Mouse (Mus musculus): ENCODE measurements around the gene Capg.

The Capg gene

DNA sequence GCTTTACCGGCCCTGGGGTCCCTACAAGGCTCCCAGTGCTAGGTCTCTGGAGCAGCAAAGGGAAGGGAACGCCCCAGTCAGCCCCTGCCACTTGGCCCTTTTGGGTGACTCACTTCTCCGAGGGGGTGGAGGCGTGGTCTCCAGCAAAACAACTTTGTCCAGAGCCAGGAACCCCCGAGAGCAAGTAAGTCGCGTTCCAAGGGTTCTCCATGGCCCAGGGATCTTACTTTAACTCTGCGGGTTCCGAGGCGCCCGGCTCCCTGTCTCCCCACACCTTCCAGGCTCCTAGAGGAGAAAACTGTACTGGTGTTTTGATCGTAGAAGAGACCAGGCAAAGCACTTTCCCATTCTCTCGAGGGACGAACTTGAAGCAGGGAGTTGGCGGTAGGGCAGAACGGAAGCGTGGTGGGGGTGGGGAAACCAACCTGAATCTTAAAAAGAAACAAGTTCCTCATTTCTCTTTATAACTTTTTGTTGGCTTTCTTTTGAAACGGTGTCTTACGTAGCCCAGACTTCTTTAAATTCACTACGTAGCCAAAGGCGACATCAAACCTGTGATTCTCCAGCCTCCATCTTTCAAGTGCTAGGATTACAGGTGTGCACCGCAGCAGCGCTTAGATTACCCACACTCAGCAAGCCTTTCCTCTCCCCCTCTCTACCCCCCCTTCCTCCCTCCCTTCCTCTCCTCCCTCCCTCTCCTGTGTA, at the start of gene Capg:
Gene Capg, plus strand, starts transcription at position 109 of the 705 bp plus-strand sequence.
- peak; percentile 65 for DNase-seq (ENCODE audit: low read depth, low spot score)

DNA sequence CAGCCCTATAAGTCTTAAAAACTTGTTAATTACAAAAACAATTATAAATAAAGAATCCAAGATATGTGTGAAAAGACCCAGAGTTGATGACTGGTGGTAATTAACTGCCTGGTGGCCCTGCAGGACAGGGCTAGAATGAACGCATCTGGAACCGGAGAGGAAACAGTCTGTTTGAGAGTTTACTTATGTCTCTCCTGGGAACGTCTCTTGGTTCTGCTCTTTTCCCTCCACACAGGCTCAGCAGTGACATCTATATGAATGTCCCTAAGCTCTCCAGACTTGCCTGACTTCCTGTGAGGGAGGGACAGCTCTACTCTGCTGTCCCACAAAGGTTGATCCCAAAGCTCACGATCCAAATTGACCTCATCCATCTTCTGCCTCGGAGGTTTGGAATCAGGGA, 45.2 kb upstream of the Capg start:
- DNase-seq (ENCODE audit: low read depth, low spot score) = no peak

DNA sequence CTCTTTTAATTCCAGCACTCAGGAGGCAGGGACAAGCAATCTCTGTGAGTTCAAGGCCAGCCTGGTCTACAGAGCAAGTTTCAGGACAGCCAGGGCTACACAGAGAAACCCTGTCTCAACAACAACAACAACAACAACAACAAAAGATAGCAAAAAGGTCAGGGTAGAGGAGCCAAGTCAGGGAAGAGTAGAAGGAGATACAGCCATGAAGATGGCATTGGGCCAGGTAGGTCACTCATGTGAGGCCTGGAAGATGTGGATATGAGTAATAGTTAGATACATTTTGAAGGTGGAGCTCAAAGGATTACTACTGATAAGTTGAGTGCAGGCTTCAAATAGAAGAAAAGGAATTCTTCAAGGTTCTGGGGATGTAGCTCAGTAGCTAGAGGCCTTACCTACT, 40.9 kb upstream of the Capg start:
- DNase-seq (ENCODE audit: low read depth, low spot score) = no peak

DNA sequence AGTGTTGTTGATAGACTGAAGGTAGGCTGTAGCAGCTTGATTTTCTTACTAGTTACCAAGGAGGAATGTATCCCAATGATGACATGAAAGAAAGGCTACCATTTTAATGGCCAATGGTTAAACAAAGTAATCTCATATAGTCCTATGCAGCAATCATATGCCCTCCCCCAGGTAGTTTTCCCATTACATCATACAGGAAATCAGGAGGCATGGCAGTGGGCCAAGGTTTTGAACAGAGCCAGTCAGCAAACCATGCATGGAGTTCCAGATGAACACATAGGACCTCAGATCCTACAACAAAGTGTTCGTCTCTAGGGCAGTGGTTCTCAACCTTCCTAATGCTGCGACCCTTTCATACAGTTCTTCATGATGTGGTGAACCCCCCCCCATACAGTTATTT, 40.3 kb upstream of the Capg start:
- no peak for DNase-seq (ENCODE audit: low read depth, low spot score)

DNA sequence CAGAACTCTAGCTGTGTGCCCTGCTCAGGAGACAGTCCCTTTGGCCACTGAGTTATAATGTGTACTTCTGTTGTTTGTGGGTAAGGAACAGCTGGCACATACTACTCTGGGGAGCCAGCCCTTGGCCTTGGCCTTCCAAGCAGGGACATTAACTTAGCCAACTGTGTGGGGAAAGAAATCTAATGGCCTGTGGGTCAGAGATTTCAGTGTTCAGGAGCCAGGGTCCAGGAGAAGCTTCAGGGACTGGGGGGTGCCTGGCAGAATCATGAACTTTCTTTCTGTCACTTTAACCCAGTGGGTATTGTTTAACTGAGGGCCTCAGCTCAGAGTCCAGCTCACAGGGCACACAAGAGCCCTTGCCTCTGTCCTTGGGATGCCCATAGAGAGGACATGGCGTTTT, 38.1 kb upstream of the Capg start:
- no peak for DNase-seq (ENCODE audit: low read depth, low spot score)

DNA sequence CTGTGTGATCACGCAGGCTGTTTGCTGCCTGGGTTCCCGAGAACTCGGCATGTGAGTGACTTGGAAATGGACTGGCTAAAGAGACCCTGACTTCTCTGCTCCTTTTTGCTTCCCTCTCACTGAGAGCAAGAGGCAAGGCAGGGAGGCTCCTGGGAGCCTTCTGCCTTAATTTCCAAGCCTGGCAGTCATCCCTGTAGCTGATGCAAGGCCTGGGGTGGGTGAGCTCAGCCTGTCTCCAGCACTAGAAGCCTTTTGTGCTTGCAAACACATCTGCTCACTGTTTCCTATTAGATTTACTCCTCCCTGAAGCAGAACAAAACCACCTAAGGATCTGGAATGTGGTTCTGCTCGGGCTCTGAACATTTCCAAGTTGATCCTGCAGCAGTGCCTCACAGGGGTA, 35.6 kb upstream of the Capg start:
- no peak for DNase-seq (ENCODE audit: low read depth, low spot score)

DNA sequence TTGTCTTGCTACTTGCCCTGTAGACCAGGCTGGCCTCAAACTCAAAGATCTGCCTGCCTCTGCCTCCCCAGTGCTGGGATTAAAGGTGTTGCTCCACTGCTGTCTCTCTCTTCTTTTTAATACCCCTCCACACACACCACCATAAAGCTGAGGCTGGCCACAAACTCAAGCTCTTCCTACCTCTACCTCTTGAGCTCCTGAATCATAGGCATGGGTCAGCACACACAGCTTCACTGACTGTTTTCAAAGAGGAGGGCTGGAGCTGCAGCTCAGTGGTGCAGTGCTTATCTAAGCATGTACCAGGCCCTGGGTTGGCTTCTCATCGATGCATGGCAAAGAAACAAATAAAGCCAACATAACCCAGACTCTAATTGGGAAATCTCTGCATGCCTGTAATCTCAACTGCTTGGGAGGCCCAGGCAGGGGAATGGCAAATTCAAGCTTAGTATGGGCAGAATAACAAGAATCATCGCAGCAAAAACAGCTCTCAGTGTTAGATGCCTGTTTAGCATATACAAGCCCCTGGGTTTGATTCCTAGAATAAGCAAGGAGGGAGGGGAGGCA, 34.2 kb upstream of the Capg start:
- no peak for DNase-seq (ENCODE audit: low read depth, low spot score)

DNA sequence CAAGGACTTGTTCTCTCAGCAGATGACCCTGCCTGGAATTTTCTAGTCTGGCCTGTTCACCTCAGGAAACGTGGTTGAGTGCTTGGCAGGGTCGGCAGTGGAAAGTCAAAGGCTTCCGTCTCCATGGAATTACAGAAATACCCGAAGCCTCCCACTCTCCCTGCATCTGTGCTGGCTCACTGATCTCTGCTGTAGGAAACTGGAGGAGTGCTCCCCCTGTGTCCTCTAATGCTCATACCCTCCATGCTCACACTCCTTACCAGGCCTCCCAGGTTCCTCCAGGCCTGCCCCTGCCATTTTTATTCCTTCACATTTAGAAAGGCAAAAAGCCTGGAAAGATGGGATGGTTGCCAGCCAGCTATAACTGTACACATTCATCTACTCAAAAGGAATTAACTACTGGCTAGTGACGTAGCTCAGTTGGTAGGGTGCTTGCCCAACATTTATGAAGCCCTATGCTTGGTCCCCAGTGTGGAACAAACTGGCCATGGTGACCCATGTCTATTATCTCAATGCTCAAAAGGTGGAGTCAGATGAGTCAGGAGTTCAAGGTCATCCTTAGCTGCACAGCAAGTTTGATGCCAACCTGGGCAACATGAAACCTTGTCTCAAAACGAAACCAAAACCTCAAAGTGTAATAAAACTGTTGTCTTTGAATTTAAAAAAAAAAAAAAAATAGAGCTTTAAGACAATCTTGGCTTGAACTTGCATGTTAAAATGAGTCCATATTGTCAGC, 33.3 kb upstream of the Capg start:
- DNase-seq (ENCODE audit: low read depth, low spot score) = no peak

DNA sequence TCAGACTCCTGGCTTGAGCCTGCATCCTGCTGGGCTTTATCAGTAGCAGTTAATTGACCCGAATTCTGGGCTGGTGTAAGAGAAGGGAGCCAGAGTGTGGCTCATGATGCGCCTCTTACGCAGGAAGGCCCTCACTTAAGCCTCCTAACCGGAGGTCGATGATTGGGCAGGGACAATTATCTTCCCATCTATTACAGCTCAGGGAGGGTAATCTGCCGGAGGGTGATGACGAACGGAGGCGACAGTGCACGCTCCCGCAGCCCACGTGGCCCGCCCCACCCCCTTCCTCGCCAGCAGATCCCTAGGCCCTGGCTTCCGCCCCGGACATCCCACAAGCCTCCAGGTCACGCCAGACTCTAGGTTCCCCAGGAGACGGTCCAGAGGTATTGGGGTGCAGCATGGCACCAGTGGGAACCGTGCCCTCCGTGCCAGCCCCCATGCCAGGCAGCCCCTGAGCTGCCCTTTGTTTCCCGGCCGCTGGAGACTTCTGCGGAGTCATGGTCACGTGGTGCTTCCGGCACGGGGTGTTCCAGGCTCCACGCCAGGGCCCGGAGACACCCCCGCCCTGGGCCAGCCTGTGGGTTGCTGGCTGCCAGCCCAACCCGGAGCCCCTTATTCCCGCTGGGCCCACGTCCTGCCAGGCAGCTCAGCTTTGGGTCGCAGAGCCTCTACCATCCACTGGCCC, 31.7 kb upstream of the Capg start:
- DNase-seq (ENCODE audit: low read depth, low spot score) = peak; percentile 84

DNA sequence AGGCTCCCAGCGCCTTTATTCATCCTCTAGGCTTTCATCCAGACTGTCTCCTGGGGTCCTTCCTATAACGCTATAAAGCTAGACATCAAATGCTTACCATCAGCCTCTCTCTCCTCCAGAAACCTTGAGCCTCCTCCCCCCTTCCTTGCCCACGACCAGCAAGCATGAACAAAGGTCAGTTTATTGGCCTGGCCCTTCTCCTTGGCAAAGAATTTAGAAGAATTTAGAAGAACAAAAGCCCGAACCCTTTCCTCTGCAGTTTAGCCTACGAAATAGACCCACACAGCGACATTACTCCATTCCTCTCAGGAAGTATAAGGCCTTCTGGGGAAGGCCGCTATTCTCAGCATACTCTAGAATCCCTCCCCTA, 31.1 kb upstream of the Capg start:
- DNase-seq (ENCODE audit: low read depth, low spot score) = no peak

DNA sequence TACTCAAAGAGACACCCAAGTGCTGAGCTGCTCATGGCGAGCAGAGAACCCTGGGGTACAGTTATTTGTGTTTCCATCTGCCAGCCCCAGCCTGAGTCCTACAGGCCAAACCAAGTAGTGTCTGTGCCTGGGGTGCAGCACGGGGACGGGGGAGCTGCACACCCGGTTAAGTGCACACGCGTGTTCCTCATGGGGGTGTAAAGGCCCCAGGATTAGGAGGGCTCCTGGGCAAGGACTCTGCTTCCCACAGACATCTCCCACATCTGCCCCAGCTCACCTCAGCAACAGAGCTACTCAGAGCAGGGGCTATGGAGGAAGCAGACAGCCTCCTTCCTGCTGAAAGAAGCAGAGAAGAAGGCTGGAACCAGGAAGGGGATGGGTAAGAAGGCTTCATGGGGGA, 28.5 kb upstream of the Capg start:
- DNase-seq (ENCODE audit: low read depth, low spot score) = no peak

DNA sequence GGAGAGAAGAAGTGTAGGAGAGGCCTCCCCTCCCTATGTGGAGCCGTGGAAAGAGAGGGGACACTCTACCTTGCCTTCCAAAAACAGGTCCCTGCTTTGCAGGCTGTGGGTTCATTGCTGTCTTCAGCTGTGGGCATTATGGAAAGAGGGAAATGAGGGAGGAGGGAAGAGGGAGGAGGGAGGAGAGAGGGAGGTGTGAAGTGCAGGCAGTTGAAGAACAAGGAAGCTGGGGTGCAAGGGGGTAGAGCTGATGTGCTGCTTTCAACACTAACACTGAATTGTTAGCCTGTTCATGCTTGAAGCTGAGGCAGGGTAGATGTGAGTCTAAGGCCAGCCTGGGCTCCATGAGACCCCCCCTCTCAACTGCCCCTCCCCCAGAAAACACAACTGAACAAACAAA, 25.3 kb upstream of the Capg start:
- DNase-seq (ENCODE audit: low read depth, low spot score) = no peak

DNA sequence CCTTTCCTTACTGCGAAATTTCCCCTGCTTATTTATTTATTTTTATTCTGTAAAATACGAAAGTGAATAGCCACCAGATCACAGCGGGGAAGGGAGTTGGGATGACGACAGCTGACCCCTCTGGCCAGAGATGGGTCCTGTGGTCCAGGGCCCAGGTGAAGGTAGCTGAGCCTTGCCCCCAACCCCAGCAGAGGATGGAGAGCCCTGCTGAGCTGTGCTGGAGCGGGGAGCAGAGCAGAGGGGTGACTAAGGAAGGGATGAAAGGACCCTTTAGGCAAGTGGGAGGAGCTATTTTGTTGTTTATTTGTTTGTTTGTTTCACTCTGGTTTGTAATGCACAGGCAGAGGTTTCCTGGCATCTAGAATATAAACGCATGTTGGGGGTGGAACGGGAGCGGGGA, 24.9 kb upstream of the Capg start:
- DNase-seq (ENCODE audit: low read depth, low spot score) = no peak

DNA sequence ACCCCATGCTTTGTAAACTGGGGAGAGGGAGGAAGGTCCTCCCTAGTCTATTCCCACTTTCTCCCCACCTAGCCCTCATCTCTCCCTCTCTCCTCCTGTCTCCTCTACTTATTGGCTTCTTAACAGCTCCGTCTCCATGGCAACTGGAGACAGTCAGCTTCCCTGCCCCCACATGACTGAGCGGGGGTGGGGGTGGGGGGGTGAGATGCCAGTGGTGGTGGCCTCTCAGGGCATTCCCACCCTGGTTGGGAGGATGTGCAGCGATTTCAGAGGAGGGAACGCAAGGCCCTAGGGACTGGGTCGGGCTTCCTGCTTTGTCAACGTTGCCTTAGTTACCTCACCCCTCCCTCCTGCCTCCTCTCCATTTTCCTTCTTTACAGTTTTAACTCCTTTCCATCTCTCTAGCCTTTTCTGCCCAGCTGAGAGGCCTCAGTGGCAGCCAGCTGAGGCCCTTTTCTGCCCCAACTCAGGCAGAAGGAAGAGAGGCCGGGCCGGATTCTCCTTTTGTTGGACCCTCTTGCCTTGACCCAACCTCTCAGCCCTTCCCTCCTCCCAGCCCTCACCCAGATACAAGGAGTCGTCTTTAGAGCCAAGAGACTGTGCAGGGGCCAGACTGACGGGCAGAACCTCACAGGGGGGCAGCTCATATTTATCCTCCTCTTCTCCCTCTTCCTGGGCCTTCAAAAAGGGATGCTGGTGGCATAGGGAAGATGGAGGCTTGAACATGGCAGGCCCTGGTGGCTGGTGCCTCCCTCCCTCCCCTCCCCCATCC, 24.1 kb upstream of the Capg start:
- DNase-seq (ENCODE audit: low read depth, low spot score) = peak; percentile 68

DNA sequence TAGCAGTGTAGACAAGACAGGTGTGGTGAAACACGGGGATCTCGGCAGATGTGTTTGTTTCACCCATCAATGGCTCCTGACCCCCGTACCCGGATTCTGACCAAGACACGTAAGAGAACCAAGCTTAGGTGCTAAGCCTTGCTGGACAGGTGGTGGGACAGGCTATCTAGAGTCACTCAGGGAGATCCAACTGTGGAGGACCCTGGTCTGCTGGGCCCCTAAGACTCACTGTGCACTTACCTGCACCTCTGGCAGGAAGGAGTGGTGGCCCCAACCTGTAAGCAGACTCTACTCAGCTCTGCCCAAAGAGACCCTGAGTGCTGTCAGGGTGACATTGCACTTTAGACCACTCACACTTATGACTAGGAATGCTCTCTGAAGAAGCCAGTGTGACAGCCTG, 23.3 kb upstream of the Capg start:
- no peak for DNase-seq (ENCODE audit: low read depth, low spot score)

DNA sequence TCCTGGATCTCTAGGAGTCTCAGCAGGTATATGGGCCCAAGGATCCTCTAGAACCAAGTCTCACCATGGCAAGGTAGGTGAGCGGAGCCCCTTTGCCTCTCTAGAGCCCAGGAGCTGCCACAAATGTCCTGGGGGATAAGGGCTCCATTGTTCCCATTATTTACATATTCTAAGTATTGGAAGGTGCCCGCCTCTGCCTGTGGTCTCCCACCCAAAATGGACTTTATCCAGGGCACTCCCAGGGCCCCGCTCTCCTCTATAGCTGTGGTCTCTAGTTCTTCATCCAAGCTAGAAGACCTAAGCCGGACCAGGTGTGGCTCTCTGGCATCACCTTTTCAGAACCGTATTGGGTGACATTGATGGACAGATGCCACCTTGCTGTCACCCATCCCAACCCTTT, 22.6 kb upstream of the Capg start, which contains the start of gene Sh2d6:
Gene Sh2d6, minus strand, starts transcription at position 101 of the 400 bp plus-strand sequence.
- no peak for DNase-seq (ENCODE audit: low read depth, low spot score)

DNA sequence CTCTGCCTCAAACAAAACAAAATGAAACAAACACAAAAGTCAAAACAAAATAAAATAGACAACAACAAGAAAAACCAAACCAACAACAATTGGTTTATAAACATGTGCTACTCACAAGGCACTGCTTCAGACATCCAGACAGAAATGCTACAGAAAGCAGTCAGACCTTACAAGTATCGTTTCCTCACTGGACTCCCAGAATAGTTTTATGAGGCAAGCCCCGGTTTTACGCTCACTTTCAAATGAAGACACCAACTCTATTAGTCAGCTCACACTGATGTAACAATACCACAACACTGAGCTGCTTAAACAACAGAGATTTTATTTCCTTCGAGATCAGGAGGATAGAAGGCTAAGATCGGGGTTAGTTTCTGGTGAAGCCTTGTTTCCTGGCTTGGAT, 21.9 kb upstream of the Capg start:
- DNase-seq (ENCODE audit: low read depth, low spot score) = no peak

DNA sequence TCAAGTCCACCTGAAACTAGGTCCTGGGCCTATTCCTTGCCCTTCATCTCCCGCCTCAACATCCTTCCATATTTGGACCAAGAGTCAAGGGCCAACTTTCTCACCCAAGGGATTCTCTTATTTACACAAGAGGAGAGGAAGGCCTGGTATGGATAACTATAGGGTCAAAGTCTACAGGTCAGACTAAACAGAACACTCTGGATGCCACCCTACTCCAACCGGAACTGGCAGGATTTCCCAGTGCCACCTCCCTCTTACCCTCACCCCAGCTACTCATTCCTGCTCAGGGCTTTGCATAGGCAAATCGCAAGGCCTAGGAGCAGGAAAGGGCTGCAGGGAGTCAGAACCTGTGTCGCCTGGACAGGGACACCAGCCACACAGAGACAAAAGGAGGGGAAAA, 21.0 kb upstream of the Capg start:
- DNase-seq (ENCODE audit: low read depth, low spot score) = no peak

DNA sequence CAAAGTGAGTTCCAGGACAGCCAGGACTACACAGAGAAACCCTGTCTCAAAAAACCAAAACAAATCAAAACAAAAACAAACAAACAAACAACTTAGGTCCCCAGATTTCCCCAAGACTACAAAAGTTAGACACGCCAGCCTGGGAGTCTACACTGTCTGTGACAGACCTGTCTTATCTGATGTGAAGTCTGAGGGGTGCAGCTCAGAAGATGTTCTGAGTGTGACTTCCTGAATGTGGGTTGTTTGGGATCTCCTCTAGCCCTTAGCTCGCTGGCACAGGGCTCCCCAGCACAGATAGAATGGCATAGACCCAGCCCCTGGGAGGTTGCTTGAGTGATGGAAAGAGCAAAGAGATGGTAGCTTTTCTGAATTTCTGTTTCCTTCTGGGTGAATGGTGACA, 20.0 kb upstream of the Capg start:
- DNase-seq (ENCODE audit: low read depth, low spot score) = no peak

DNA sequence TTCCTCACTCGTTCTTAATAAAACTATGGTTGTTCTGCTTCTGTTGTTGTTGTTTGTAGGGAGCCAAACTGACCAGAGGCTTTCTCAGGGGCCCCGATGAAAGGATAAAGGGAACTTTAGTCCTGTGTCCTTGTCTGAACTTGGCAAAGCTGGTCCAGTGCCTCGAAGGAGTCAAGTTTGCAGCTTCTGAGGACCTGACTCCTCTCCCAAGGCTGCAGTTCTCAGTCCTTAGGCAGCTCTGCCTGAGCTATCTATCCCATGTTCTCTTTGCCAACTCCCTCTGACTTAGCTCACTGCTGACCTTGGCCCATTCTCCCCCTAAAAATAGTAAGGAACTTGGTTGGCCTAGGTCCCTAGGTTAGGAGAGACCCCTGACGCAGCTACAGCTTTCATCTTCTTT, 17.1 kb upstream of the Capg start:
- DNase-seq (ENCODE audit: low read depth, low spot score) = no peak

DNA sequence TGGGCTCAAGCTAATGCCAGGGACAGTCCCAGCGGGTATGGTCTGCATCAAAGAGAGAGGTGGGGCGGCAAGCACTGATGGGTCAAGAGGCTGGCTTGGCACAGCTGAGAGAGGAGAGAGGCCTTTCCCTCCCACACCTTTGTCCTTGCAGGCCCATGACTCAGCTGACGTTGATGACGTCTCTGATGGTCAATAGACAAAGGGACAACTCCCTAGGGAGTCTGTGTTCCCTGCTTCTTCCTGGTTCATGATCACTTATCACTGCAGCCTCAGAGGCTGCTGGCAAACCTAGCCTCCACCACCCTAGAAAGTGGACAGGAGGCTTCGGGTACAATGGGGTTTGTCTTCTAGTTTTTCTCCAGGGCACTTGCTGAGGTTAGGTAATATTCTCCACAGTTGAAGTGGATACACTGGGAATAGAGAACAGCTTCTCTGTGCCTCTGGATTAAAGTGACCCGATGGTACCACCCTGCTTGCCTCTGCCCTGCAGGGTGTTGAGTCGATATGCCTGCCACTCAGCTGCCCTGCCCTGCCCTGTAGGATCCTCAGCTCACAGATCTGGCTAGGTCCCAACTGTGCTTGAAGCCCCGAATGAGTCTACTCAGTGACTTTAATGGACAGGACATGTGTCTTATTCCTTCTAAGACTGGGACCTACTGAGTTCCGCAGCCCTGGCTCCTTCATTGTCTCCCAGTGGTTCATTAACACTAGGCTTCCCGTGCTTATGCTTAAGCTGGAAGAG, 15.6 kb upstream of the Capg start:
- no peak for DNase-seq (ENCODE audit: low read depth, low spot score)

Data from ZHBTc4 (cell line).